Comparison of ENCODE assay signal across 25 mouse cellular contexts in the genomic region with DNA sequence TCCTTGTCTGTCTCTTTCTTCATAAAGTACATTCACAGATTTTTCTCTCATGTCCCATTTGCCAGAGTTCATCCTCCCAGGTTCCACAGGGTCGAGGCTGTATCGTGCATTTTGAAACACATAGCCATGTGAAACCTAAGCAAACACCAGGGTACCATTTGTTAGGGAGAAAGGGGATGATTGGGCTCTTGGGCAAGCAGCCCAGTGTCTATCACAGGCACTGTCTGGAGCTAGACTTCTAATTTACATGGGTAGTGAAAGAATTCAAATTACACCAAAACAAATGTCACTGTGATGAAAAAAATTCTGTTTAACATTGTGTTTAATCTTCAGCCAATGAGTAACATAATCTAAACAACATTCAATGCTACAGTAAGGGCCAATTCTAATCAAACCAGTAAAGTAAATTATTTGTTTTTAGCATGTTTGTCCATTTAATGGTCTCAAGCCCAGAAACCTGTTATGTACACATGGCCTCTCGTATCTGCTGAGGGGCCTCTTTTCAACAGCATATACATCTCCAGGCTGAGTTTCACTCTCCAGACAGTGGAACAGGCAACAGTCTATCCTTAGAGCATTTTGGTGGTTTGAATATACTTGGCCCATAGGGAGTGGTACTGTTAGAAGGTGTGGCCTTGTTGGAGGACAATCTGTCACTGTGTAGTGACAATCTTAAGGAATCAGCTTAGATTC.
A peak's percentile ranks its signal among the peaks of the same experiment; 100 is the strongest.
DNase-seq lines count a peak whose midpoint lies in the region; ATAC-seq and TF ChIP-seq lines count a peak whose summit lies in the region.
"Had no signal": no experiment of that assay in that cellular context is flagged by ENCODE, and none has a peak within 500 bp of the region (broad histone marks: within the 10 kb centered on the region; RNA-seq: fewer than 3 reads in every experiment).

No protein-coding gene starts in this region.

- no peaks in the 10 kb centered on the region for H3K27me3 ChIP-seq in forebrain, embryonic 14.5 days (replicated peaks; ENCODE audit: control insufficient read depth, insufficient read depth, low read length)
- no peaks in the 10 kb centered on the region for H3K27me3 ChIP-seq in forebrain, embryonic 11.5 days (ENCODE audit: control insufficient read depth, insufficient read depth, low read length)
- H3K27me3 ChIP-seq in lung, embryonic 15.5 days, result no peaks in the 10 kb centered on the region; the same call in 1 of the 2 replicates
- H3K27me3 ChIP-seq: CH12.LX; embryonic facial prominence, embryonic 12.5 days; forebrain, embryonic 15.5 days; Patski had no signal

- H3K9ac ChIP-seq in forebrain, embryonic 14.5 days (ENCODE audit: low read length), result no peak overlapping the region
- H3K9ac ChIP-seq in forebrain, embryonic 11.5 days (ENCODE audit: low read length), result no peak overlapping the region
- no peak overlapping the region for H3K9ac ChIP-seq in lung, embryonic 15.5 days
- H3K9ac ChIP-seq: embryonic facial prominence, embryonic 12.5 days; forebrain, embryonic 12.5 days; forebrain, embryonic 15.5 days; forebrain, postnatal 0 days had no signal

- no peak overlapping the region for H3K4me2 ChIP-seq in forebrain, embryonic 14.5 days (ENCODE audit: low read length)
- no peak overlapping the region for H3K4me2 ChIP-seq in forebrain, embryonic 11.5 days (ENCODE audit: low read depth, low read length, severe bottlenecking)
- no peak overlapping the region for H3K4me2 ChIP-seq in lung, embryonic 15.5 days
- H3K4me2 ChIP-seq: embryonic facial prominence, embryonic 12.5 days; forebrain, embryonic 12.5 days; forebrain, embryonic 15.5 days had no signal

- DNase-seq in forebrain, embryonic 14.5 days (ENCODE audit: low spot score), result peak; percentile 23
- DNase-seq in forebrain, embryonic 11.5 days (ENCODE audit: low spot score), result no peak
- no peak for DNase-seq in lung, postnatal 14 days
- peak; percentile 57 for DNase-seq in brain, embryonic 14.5 days (ENCODE audit: low read depth)
- DNase-seq: adrenal gland, adult 8-10 months; adrenal gland, postnatal 14 days; adrenal gland, postnatal 36 days; B cell, adult 2 months; cerebellum, adult 11 months; cerebellum, adult 18-20 months; cerebellum, adult 8-10 months; cerebellum, adult 9-11 months; cerebellum, postnatal 14 days; cerebellum, postnatal 36 days; forebrain, postnatal 0 days had no signal

- H3K4me1 ChIP-seq in forebrain, embryonic 14.5 days (ENCODE audit: control insufficient read depth, insufficient read depth, low read length), result no peaks in the 10 kb centered on the region
- H3K4me1 ChIP-seq in forebrain, embryonic 11.5 days (replicated peaks; ENCODE audit: control insufficient read depth, insufficient read depth, low read length), result no peaks in the 10 kb centered on the region
- no peaks in the 10 kb centered on the region for H3K4me1 ChIP-seq in lung, embryonic 15.5 days
- H3K4me1 ChIP-seq: embryonic facial prominence, embryonic 10.5 days; embryonic facial prominence, embryonic 12.5 days; forebrain, embryonic 12.5 days; forebrain, embryonic 15.5 days had no signal

- H3K36me3 ChIP-seq in forebrain, embryonic 14.5 days (ENCODE audit: control insufficient read depth, insufficient read depth, low read length), result no peaks in the 10 kb centered on the region
- H3K36me3 ChIP-seq in forebrain, embryonic 11.5 days (ENCODE audit: control insufficient read depth, insufficient read depth, low read length), result no peaks in the 10 kb centered on the region
- no peaks in the 10 kb centered on the region for H3K36me3 ChIP-seq in lung, embryonic 15.5 days
- H3K36me3 ChIP-seq: embryonic facial prominence, embryonic 10.5 days; embryonic facial prominence, embryonic 12.5 days; forebrain, embryonic 12.5 days; forebrain, embryonic 15.5 days; G1E had no signal

- WGBS in forebrain, embryonic 14.5 days, result 50% methylated on average over 3 of the region's 3 CpGs
- 83% methylated on average over 3 of the region's 3 CpGs for WGBS in forebrain, embryonic 11.5 days
- 38% methylated on average over 3 of the region's 3 CpGs for WGBS in lung, embryonic 15.5 days

- ATAC-seq in forebrain, embryonic 14.5 days, result peak; percentile 23; the same call in 1 of the 2 replicates
- ATAC-seq in forebrain, embryonic 11.5 days (replicated peaks; ENCODE audit: low FRiP score), result no peak
- ATAC-seq in lung, embryonic 15.5 days (ENCODE audit: borderline replicate concordance, extremely low read depth, low FRiP score, low TSS enrichment), result peak; percentile 76; the same call in 1 of the 2 replicates
- ATAC-seq: activated CD4-positive, CD25-positive, alpha-beta regulatory T cell, adult 4 months; CD4-positive, CD25-positive, alpha-beta regulatory T cell, adult 4 months; forebrain, embryonic 15.5 days; forebrain, postnatal 0 days; Patski had no signal

- no peak for TF ChIP-seq POLR2A in brain, embryonic 14.5 days (IDR thresholded peaks at IDR 0.05; ENCODE audit: borderline replicate concordance, extremely low read depth, insufficient read depth, insufficient read length, poor library complexity, severe bottlenecking)

- no peak overlapping the region for H3K27ac ChIP-seq in forebrain, embryonic 14.5 days (ENCODE audit: low read depth, low read length)
- no peak overlapping the region for H3K27ac ChIP-seq in forebrain, embryonic 11.5 days (ENCODE audit: low read depth, low read length)
- no peak overlapping the region for H3K27ac ChIP-seq in lung, embryonic 15.5 days
- H3K27ac ChIP-seq: embryonic facial prominence, embryonic 10.5 days; embryonic facial prominence, embryonic 12.5 days; forebrain, embryonic 12.5 days; forebrain, embryonic 15.5 days had no signal

- TF ChIP-seq CTCF in brain, embryonic 14.5 days (IDR thresholded peaks at IDR 0.05; ENCODE audit: borderline replicate concordance, extremely low read depth, insufficient read depth, insufficient read length), result no peak

- H3K9me3 ChIP-seq in forebrain, embryonic 14.5 days (replicated peaks; ENCODE audit: control insufficient read depth, low read length), result no peaks in the 10 kb centered on the region
- no peaks in the 10 kb centered on the region for H3K9me3 ChIP-seq in forebrain, embryonic 11.5 days (ENCODE audit: control insufficient read depth, low read length)
- H3K9me3 ChIP-seq in lung, embryonic 15.5 days, result no peaks in the 10 kb centered on the region
- H3K9me3 ChIP-seq: embryonic facial prominence, embryonic 10.5 days; embryonic facial prominence, embryonic 12.5 days; forebrain, embryonic 12.5 days; forebrain, embryonic 15.5 days; G1E had no signal

- H3K4me3 ChIP-seq in forebrain, embryonic 14.5 days (ENCODE audit: low read depth, low read length), result no peak overlapping the region
- H3K4me3 ChIP-seq in forebrain, embryonic 11.5 days (ENCODE audit: low read depth, low read length), result no peak overlapping the region
- no peak overlapping the region for H3K4me3 ChIP-seq in lung, embryonic 15.5 days
- H3K4me3 ChIP-seq: embryonic facial prominence, embryonic 10.5 days; embryonic facial prominence, embryonic 12.5 days; forebrain, embryonic 12.5 days; forebrain, embryonic 15.5 days had no signal

Comparison
In these comparisons a context has a peak if more than half of its experiments do, and no peak if none do; other contexts are left out.
1. DNase-seq: peak in forebrain, embryonic 14.5 days (single experiment) and brain, embryonic 14.5 days (single experiment); none in forebrain, embryonic 11.5 days (single experiment) and lung, postnatal 14 days (single experiment).